Mouse (Mus musculus): ENCODE measurements around the gene Rapgef1. TPM values are rescaled to one million over a fixed set of nuclear protein-coding genes. Genes with fewer than 3 reads are reported as not detected.
A peak's percentile ranks its signal among the peaks of the same experiment; 100 is the strongest.

The Rapgef1 gene
- total RNA-seq, 1 experiment: 48.5 TPM

DNA sequence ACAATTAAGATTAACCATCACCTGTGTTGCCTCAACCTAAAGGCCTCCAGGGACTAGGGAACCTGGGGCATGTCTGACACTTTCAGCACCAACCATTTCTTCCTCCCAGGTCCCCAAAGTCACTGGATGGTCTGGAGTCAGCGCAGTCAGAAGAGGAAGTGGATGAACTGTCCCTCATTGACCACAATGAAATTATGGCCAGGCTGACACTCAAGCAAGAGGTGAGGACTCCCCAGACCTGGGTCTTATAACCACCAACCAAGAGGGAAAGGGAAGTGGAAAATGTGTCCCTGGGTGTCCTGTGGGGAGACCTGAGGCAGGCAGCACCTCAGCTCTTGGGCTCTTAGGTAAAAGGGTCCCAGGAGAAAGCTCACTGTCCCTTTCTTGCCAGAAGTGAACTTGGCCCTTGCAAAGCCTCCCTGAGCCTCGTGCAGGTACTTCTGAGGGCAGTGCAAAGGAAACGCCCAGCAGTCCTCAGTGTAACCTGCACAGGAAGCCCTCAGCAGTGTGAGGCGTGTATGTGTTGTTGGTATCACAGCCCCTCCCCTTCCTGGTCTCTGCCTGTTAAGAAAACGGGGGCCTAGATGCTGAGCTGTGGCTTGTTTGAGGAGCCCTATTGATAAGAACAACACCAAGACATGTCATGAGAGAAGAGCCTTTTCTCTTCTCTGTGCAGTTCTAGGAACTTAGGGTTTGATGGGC is 105.3 kb downstream of the Rapgef1 start:
- no peak for DNase-seq (ENCODE audit: low read depth, low spot score)
- Histone ChIP-seq H3K36me3 (ENCODE audit: control insufficient read depth, insufficient read depth, low read length, poor library complexity, severe bottlenecking) (peaks cover 56% of the 10 kb centered on the region), H3K4me1 (ENCODE audit: control insufficient read depth in 2 of 2, insufficient read depth in 2 of 2, low read length in 2 of 2, poor library complexity in 1 of 2) (peaks cover 3 to 14% of the 10 kb centered on the region in 2 experiments; a peak in 3 of 4 replicates), H3K4me3 (ENCODE audit: insufficient read depth in 1 of 2, low read depth in 1 of 2, low read length in 2 of 2, poor library complexity in 1 of 2, severe bottlenecking in 1 of 2) (no peak overlapping the region), H3K9ac (ENCODE audit: insufficient read depth, low read depth, low read length, poor library complexity, severe bottlenecking) (no peak overlapping the region), H3K9me3 (ENCODE audit: control insufficient read depth, insufficient read depth, low read depth, low read length) (no peaks in the 10 kb centered on the region), H3K27ac (ENCODE audit: insufficient read depth, low read depth, low read length, poor library complexity, severe bottlenecking) (no peak overlapping the region)
- in situ Hi-C loops (cut with MboI; ENCODE audit: low sequenced_read_pairs in 2 of 2, unreplicated experiment in 2 of 2): no loop called here
- no peak for TF ChIP-seq MAFK (IDR thresholded peaks at IDR 0.05; ENCODE audit: insufficient read depth, low read depth, low read length)
- TF ChIP-seq ZNF384 (IDR thresholded peaks at IDR 0.05; ENCODE audit: low read depth, low read length): no peak
- no peak for TF ChIP-seq ZC3H11A (IDR thresholded peaks at IDR 0.05; ENCODE audit: borderline replicate concordance, low read depth, low read length)
- TF ChIP-seq HCFC1 (IDR thresholded peaks at IDR 0.05; ENCODE audit: borderline replicate concordance, insufficient read depth, low read length): no peak
- TF ChIP-seq CHD2 (IDR thresholded peaks at IDR 0.05; ENCODE audit: low read depth, low read length): no peak

DNA sequence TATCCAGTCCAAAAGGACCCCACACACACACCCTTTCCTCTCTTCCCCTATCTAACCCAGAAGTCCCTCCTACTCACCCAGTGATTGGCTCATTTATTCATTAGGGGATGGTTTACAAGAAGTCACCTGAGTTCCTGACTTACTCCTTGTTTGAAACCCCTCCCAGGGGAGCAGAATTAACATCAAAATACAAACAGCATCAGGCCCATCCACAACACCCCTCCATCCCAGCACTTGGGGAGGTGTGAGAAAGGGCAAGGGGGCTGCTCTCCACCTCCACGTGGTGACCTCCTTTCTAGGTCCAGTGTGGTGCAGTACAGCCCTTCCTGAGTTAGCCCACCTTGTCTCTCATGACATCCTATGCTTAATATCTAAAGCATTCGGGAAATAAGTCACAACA is 110.0 kb downstream of the Rapgef1 start:
- Histone ChIP-seq H3K27ac (ENCODE audit: insufficient read depth, low read depth, low read length, poor library complexity, severe bottlenecking) (peak overlapping the region; percentile 58; the same call in 1 of the 2 replicates), H3K36me3 (ENCODE audit: control insufficient read depth, insufficient read depth, low read length, poor library complexity, severe bottlenecking) (peaks cover 60% of the 10 kb centered on the region), H3K4me1 (ENCODE audit: control insufficient read depth in 2 of 2, insufficient read depth in 2 of 2, low read length in 2 of 2, poor library complexity in 1 of 2) (peaks cover 3 to 24% of the 10 kb centered on the region in 2 experiments; a peak in 3 of 4 replicates), H3K4me3 (ENCODE audit: insufficient read depth in 1 of 2, low read depth in 1 of 2, low read length in 2 of 2, poor library complexity in 1 of 2, severe bottlenecking in 1 of 2) (no peak overlapping the region), H3K9me3 (ENCODE audit: control insufficient read depth, insufficient read depth, low read depth, low read length) (no peaks in the 10 kb centered on the region), H3K9ac (ENCODE audit: insufficient read depth, low read depth, low read length, poor library complexity, severe bottlenecking) (no peak overlapping the region)
- in situ Hi-C loops (cut with MboI; ENCODE audit: low sequenced_read_pairs in 2 of 2, unreplicated experiment in 2 of 2): no loop called here
- DNase-seq (ENCODE audit: low read depth, low spot score): no peak
- no peak for TF ChIP-seq HCFC1 (IDR thresholded peaks at IDR 0.05; ENCODE audit: borderline replicate concordance, insufficient read depth, low read length)
- TF ChIP-seq CHD2 (IDR thresholded peaks at IDR 0.05; ENCODE audit: low read depth, low read length): no peak
- TF ChIP-seq MAFK (IDR thresholded peaks at IDR 0.05; ENCODE audit: insufficient read depth, low read depth, low read length): no peak
- TF ChIP-seq ZNF384 (IDR thresholded peaks at IDR 0.05; ENCODE audit: low read depth, low read length): no peak
- TF ChIP-seq ZC3H11A (IDR thresholded peaks at IDR 0.05; ENCODE audit: borderline replicate concordance, low read depth, low read length): no peak

DNA sequence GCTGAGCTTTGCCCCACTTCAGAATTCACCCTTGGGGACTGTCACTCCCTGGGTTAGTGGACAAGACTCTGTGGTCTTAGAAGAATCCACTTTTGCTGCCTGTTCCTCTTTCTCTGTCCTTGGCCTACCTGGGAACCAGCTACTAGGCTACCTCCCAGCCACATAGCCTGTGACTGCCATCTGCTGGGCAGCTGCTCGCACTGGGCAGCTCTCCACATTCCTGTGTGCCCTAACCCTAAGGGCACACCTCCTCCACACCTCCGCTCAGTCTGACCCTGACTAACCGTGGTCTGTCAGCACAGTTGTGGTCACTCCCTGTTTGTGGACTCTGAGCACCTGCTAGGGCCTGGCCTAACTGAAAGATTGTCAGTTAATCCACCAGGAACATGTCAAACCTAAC is 112.0 kb downstream of the Rapgef1 start:
- in situ Hi-C loops (cut with MboI; ENCODE audit: low sequenced_read_pairs in 2 of 2, unreplicated experiment in 2 of 2): no loop called here
- Histone ChIP-seq H3K9me3 (ENCODE audit: control insufficient read depth, insufficient read depth, low read depth, low read length) (no peaks in the 10 kb centered on the region), H3K27ac (ENCODE audit: insufficient read depth, low read depth, low read length, poor library complexity, severe bottlenecking) (no peak overlapping the region), H3K9ac (ENCODE audit: insufficient read depth, low read depth, low read length, poor library complexity, severe bottlenecking) (no peak overlapping the region), H3K4me3 (ENCODE audit: insufficient read depth in 1 of 2, low read depth in 1 of 2, low read length in 2 of 2, poor library complexity in 1 of 2, severe bottlenecking in 1 of 2) (no peak overlapping the region), H3K36me3 (ENCODE audit: control insufficient read depth, insufficient read depth, low read length, poor library complexity, severe bottlenecking) (peaks cover 59% of the 10 kb centered on the region), H3K4me1 (ENCODE audit: control insufficient read depth in 2 of 2, insufficient read depth in 2 of 2, low read length in 2 of 2, poor library complexity in 1 of 2) (peaks cover 3 to 24% of the 10 kb centered on the region in 2 experiments; a peak in 3 of 4 replicates)
- no peak for TF ChIP-seq ZNF384 (IDR thresholded peaks at IDR 0.05; ENCODE audit: low read depth, low read length)
- TF ChIP-seq ZC3H11A (IDR thresholded peaks at IDR 0.05; ENCODE audit: borderline replicate concordance, low read depth, low read length): no peak
- TF ChIP-seq MAFK (IDR thresholded peaks at IDR 0.05; ENCODE audit: insufficient read depth, low read depth, low read length): no peak
- TF ChIP-seq CHD2 (IDR thresholded peaks at IDR 0.05; ENCODE audit: low read depth, low read length): no peak
- TF ChIP-seq HCFC1 (IDR thresholded peaks at IDR 0.05; ENCODE audit: borderline replicate concordance, insufficient read depth, low read length): no peak
- DNase-seq (ENCODE audit: low read depth, low spot score): no peak

DNA sequence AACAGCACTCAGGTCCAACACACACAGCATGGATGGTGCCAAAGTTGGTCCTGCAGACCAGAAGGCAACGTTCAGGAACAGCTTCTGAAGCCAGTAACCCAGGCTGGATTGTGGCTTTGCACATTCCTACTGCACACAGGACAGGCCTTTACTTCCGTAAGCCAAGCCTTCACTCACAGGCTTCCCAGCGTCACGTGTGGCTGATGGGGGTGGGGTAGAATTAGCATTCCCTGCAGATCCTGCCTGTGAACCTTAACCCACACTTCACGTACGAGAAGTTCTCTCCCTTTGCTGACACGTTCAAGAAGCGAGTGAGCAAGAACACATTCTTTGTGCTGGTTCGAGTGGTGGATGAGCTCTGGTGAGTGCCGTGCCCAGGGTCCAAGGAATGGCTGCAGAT is 113.0 kb downstream of the Rapgef1 start:
- DNase-seq (ENCODE audit: low read depth, low spot score): no peak
- Histone ChIP-seq H3K27ac (ENCODE audit: insufficient read depth, low read depth, low read length, poor library complexity, severe bottlenecking) (no peak overlapping the region), H3K4me3 (ENCODE audit: insufficient read depth in 1 of 2, low read depth in 1 of 2, low read length in 2 of 2, poor library complexity in 1 of 2, severe bottlenecking in 1 of 2) (no peak overlapping the region), H3K9me3 (ENCODE audit: control insufficient read depth, insufficient read depth, low read depth, low read length) (no peaks in the 10 kb centered on the region), H3K4me1 (ENCODE audit: control insufficient read depth in 2 of 2, insufficient read depth in 2 of 2, low read length in 2 of 2, poor library complexity in 1 of 2) (peaks cover 3 to 24% of the 10 kb centered on the region in 2 experiments; a peak in 3 of 4 replicates), H3K36me3 (ENCODE audit: control insufficient read depth, insufficient read depth, low read length, poor library complexity, severe bottlenecking) (peaks cover 64% of the 10 kb centered on the region), H3K9ac (ENCODE audit: insufficient read depth, low read depth, low read length, poor library complexity, severe bottlenecking) (no peak overlapping the region)
- no peak for TF ChIP-seq HCFC1 (IDR thresholded peaks at IDR 0.05; ENCODE audit: borderline replicate concordance, insufficient read depth, low read length)
- no peak for TF ChIP-seq MAFK (IDR thresholded peaks at IDR 0.05; ENCODE audit: insufficient read depth, low read depth, low read length)
- no peak for TF ChIP-seq CHD2 (IDR thresholded peaks at IDR 0.05; ENCODE audit: low read depth, low read length)
- TF ChIP-seq ZNF384 (IDR thresholded peaks at IDR 0.05; ENCODE audit: low read depth, low read length): no peak
- TF ChIP-seq ZC3H11A (IDR thresholded peaks at IDR 0.05; ENCODE audit: borderline replicate concordance, low read depth, low read length): no peak
- in situ Hi-C loops (cut with MboI; ENCODE audit: low sequenced_read_pairs in 2 of 2, unreplicated experiment in 2 of 2): no loop called here

All from ES-E14 (cell line).